ENCODE assay signal across 24 mouse cellular contexts in the genomic region with DNA sequence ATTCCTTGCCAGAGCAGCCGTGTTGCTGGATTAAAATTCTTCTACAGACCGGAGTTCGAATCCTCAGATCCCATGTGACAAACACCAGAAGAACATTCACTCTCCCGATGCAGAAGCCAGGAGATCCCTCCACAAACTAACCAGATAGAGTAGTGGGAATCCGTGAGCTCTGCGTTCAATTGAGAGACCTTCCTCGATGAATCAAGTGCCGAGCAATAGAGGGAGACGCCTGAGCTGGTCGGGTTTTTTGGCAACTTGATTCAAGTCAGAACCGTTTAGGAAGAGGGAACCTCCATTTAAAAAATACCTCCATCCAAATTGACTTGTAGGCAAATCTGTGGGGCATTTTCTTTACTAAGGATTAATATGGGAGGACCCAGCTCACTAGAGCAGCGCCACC.
DNase-seq lines count a peak whose midpoint lies in the region; ATAC-seq and TF ChIP-seq lines count a peak whose summit lies in the region.
"Had no signal": no experiment of that assay in that cellular context is flagged by ENCODE, and none has a peak within 500 bp of the region (broad histone marks: within the 10 kb centered on the region; RNA-seq: fewer than 3 reads in every experiment).

No protein-coding gene starts in this region.

- no peak overlapping the region for H3K9ac ChIP-seq in ES-Bruce4 (ENCODE audit: low read depth, poor library complexity, severe bottlenecking)
- no peak overlapping the region; the same call in 1 of the 2 replicates for H3K9ac ChIP-seq in ES-E14 (ENCODE audit: insufficient read depth, low read depth, low read length, poor library complexity, severe bottlenecking)
- no peak overlapping the region for H3K9ac ChIP-seq in heart, embryonic 11.5 days (ENCODE audit: low read depth, low read length)
- H3K9ac ChIP-seq: embryonic facial prominence, embryonic 13.5 days; embryonic facial prominence, embryonic 15.5 days; forebrain, embryonic 12.5 days had no signal

- peaks cover 9% of the 10 kb centered on the region; the same call in 1 of the 2 replicates for H3K9me3 ChIP-seq in E14TG2a.4 (ENCODE audit: low read length)
- H3K9me3 ChIP-seq in ES-Bruce4 (replicated peaks; ENCODE audit: control insufficient read depth, insufficient read depth, low read length, poor library complexity, severe bottlenecking), result no peaks in the 10 kb centered on the region
- H3K9me3 ChIP-seq in ES-E14 (ENCODE audit: control insufficient read depth, insufficient read depth, low read depth, low read length), result no peaks in the 10 kb centered on the region
- no peaks in the 10 kb centered on the region for H3K9me3 ChIP-seq in heart, embryonic 11.5 days (replicated peaks; ENCODE audit: control insufficient read depth, low read length)
- H3K9me3 ChIP-seq: embryonic facial prominence, embryonic 15.5 days had no signal

- H3K27ac ChIP-seq in ES-Bruce4 (ENCODE audit: insufficient read depth, low read length) (no peak overlapping the region), ES-E14 (ENCODE audit: insufficient read depth, low read depth, low read length, poor library complexity, severe bottlenecking) (no peak overlapping the region)
- H3K27ac ChIP-seq in heart, embryonic 11.5 days (ENCODE audit: low read depth, low read length), result no peak overlapping the region
- H3K27ac ChIP-seq: embryonic facial prominence, embryonic 13.5 days; embryonic facial prominence, embryonic 15.5 days; forebrain, embryonic 10.5 days; forebrain, embryonic 12.5 days had no signal

- H3K36me3 ChIP-seq in E14TG2a.4 (ENCODE audit: insufficient read depth, low read length) (no peaks in the 10 kb centered on the region), ES-Bruce4 (ENCODE audit: control insufficient read depth, insufficient read depth, low read length, poor library complexity, severe bottlenecking) (no peaks in the 10 kb centered on the region), ES-E14 (ENCODE audit: control insufficient read depth, insufficient read depth, low read length, poor library complexity, severe bottlenecking) (no peaks in the 10 kb centered on the region)
- no peaks in the 10 kb centered on the region for H3K36me3 ChIP-seq in heart, embryonic 11.5 days (ENCODE audit: control insufficient read depth, insufficient read depth, low read length)
- H3K36me3 ChIP-seq: embryonic facial prominence, embryonic 13.5 days; embryonic facial prominence, embryonic 15.5 days; forebrain, embryonic 10.5 days; forebrain, embryonic 12.5 days had no signal

- no peak for ATAC-seq in heart, embryonic 11.5 days (replicated peaks; ENCODE audit: insufficient number of reproducible peaks, low FRiP score, low TSS enrichment)
- ATAC-seq: forebrain, embryonic 14.5 days; forebrain, embryonic 16.5 days had no signal

- no peaks in the 10 kb centered on the region for H3K27me3 ChIP-seq in E14TG2a.4 (ENCODE audit: insufficient read depth, low read length)
- no peaks in the 10 kb centered on the region for H3K27me3 ChIP-seq in ES-Bruce4 (ENCODE audit: control insufficient read depth, insufficient read depth, low read length, poor library complexity, severe bottlenecking)
- H3K27me3 ChIP-seq in heart, embryonic 11.5 days (ENCODE audit: control insufficient read depth, insufficient read depth, low read length), result no peaks in the 10 kb centered on the region
- H3K27me3 ChIP-seq: embryonic facial prominence, embryonic 13.5 days; embryonic facial prominence, embryonic 15.5 days; forebrain, embryonic 12.5 days had no signal

- in situ Hi-C loops in ES-E14 (cut with MboI; ENCODE audit: low sequenced_read_pairs in 2 of 2, unreplicated experiment in 2 of 2), result no loop called here

- no peak for TF ChIP-seq POLR2A in ES-Bruce4 (IDR thresholded peaks at IDR 0.05; ENCODE audit: insufficient read depth, low read length)

- H3K4me2 ChIP-seq in heart, embryonic 11.5 days, result no peak overlapping the region
- H3K4me2 ChIP-seq: embryonic facial prominence, embryonic 13.5 days; embryonic facial prominence, embryonic 15.5 days; forebrain, embryonic 12.5 days had no signal

- no peak for TF ChIP-seq EP300 in ES-Bruce4 (IDR thresholded peaks at IDR 0.05; ENCODE audit: insufficient read depth, low read depth, low read length)

- peak; percentile 33 for TF ChIP-seq CTCF in E14TG2a.4 (conservative IDR thresholded peaks at IDR 0.05; ENCODE audit: low read length)
- TF ChIP-seq CTCF in ES-Bruce4 (IDR thresholded peaks at IDR 0.05; ENCODE audit: low read depth, low read length), result peak; percentile 44

- peak overlapping the region; percentile 39 for H3K4me3 ChIP-seq in E14TG2a.4 (replicated peaks; ENCODE audit: low read length)
- no peak overlapping the region for H3K4me3 ChIP-seq in ES-Bruce4 (ENCODE audit: low read depth, low read length)
- H3K4me3 ChIP-seq in ES-E14 (ENCODE audit: insufficient read depth in 1 of 2, low read depth in 1 of 2, low read length in 2 of 2, poor library complexity in 1 of 2, severe bottlenecking in 1 of 2), result peak overlapping the region; percentile 23 to 61; a peak in 2 of 4 replicates
- H3K4me3 ChIP-seq in heart, embryonic 11.5 days (ENCODE audit: low read depth, low read length), result no peak overlapping the region
- H3K4me3 ChIP-seq: embryonic facial prominence, embryonic 13.5 days; embryonic facial prominence, embryonic 15.5 days; erythroblast, embryonic 14.5 days; forebrain, embryonic 10.5 days; forebrain, embryonic 12.5 days had no signal

- WGBS in heart, embryonic 11.5 days (ENCODE audit: insufficient replicate concordance), result 79% methylated on average over 12 of the region's 12 CpGs

- H3K4me1 ChIP-seq in E14TG2a.4 (replicated peaks; ENCODE audit: low read depth, low read length), result peaks cover 64% of the 10 kb centered on the region
- H3K4me1 ChIP-seq in ES-Bruce4 (ENCODE audit: control insufficient read depth, insufficient read depth, low read length), result peaks cover 13% of the 10 kb centered on the region
- H3K4me1 ChIP-seq in ES-E14 (ENCODE audit: control insufficient read depth in 2 of 2, insufficient read depth in 2 of 2, low read length in 2 of 2, poor library complexity in 1 of 2), result peaks cover 2 to 16% of the 10 kb centered on the region in 2 experiments; a peak in 3 of 4 replicates
- H3K4me1 ChIP-seq in heart, embryonic 11.5 days (ENCODE audit: control insufficient read depth, insufficient read depth, low read length), result no peaks in the 10 kb centered on the region
- H3K4me1 ChIP-seq: embryonic facial prominence, embryonic 13.5 days; embryonic facial prominence, embryonic 15.5 days had no signal

- no peak for DNase-seq in ES-E14 (ENCODE audit: low read depth, low spot score)
- peak; percentile 63 for DNase-seq in ZHBTc4 (ENCODE audit: low read depth, low spot score)
- no peak for DNase-seq in layer of hippocampus, adult 8-10 months (ENCODE audit: low spot score in 2 of 2)
- DNase-seq in gastrocnemius, postnatal 25 days, result no peak
- DNase-seq: adrenal gland, adult 2 months; adrenal gland, postnatal 10 days; adrenal gland, postnatal 25 days; cerebellum, adult 11 months; cerebellum, adult 18-20 months; cerebellum, adult 8-10 months; cerebellum, adult 9-11 months; cerebellum, postnatal 14 days; cerebellum, postnatal 36 days; embryo, embryonic 11 days had no signal

TF ChIP-seq in ES-E14, 5 proteins besides CTCF, POLR2A, EP300 and RAD21:
- TF ChIP-seq HCFC1 (IDR thresholded peaks at IDR 0.05; ENCODE audit: borderline replicate concordance, insufficient read depth, low read length) (0 out of 2 replicates have a peak, but pooled peaks have one; percentile 50), ZC3H11A (IDR thresholded peaks at IDR 0.05; ENCODE audit: borderline replicate concordance, low read depth, low read length) (no peak), ZNF384 (IDR thresholded peaks at IDR 0.05; ENCODE audit: low read depth, low read length) (no peak), CHD2 (IDR thresholded peaks at IDR 0.05; ENCODE audit: low read depth, low read length) (no peak), MAFK (IDR thresholded peaks at IDR 0.05; ENCODE audit: insufficient read depth, low read depth, low read length) (no peak)

Comparison
In these comparisons a context has a peak if more than half of its experiments do, and no peak if none do; other contexts are left out.
1. H3K4me3 ChIP-seq: peak in E14TG2a.4 (single experiment) and ES-E14 (2 of 2); none in ES-Bruce4 (single experiment) and heart, embryonic 11.5 days (single experiment).